Mouse (Mus musculus): Measurements from ENCODE around the gene Sec24a. TPM values are rescaled to one million over a fixed set of nuclear protein-coding genes. Genes with fewer than 3 reads are reported as not detected.

Sec24a gene
- polyA plus RNA-seq, 1 experiment from 2014 or later, result 15.8 TPM

Other genes with a start within 250 kb of the Sec24a start
- gene Phykpl, start 178.9 kb downstream of the Sec24a start, polyA plus RNA-seq (2015; fragmentation: Nextera tagmentation; extraction: Ambion mirVana), result 9.7 and 12.0 TPM in 2 replicates
- 353 and 380 TPM in 2 replicates for gene Hnrnpab, start 156.8 kb downstream of the Sec24a start, polyA plus RNA-seq (2015; fragmentation: Nextera tagmentation; extraction: Ambion mirVana)
- 91.5 and 95.2 TPM in 2 replicates for gene Nhp2, start 143.9 kb downstream of the Sec24a start, polyA plus RNA-seq (2015; fragmentation: Nextera tagmentation; extraction: Ambion mirVana)
- 83.7 and 89.3 TPM in 2 replicates for gene Rmnd5b, start 127.7 kb downstream of the Sec24a start, polyA plus RNA-seq (2015; fragmentation: Nextera tagmentation; extraction: Ambion mirVana)
- gene N4bp3, start 112.8 kb downstream of the Sec24a start, polyA plus RNA-seq (2015; fragmentation: Nextera tagmentation; extraction: Ambion mirVana), result 20.5 and 21.1 TPM in 2 replicates
- gene D930048N14Rik, start 112.7 kb downstream of the Sec24a start, polyA plus RNA-seq (2015; fragmentation: Nextera tagmentation; extraction: Ambion mirVana), result 0.91 and 0.94 TPM in 2 replicates
- 81.7 and 86.0 TPM in 2 replicates for gene 0610009B22Rik, start 74.8 kb downstream of the Sec24a start, polyA plus RNA-seq (2015; fragmentation: Nextera tagmentation; extraction: Ambion mirVana)
- gene Sar1b, start 53 bp upstream of the Sec24a start, polyA plus RNA-seq (2015; fragmentation: Nextera tagmentation; extraction: Ambion mirVana), result 172 and 174 TPM in 2 replicates
- gene Jade2, start 94.0 kb upstream of the Sec24a start, polyA plus RNA-seq (2015; fragmentation: Nextera tagmentation; extraction: Ambion mirVana), result 0.56 and 0.68 TPM in 2 replicates
- gene Cdkn2aipnl, start 204.0 kb upstream of the Sec24a start, polyA plus RNA-seq (2015; fragmentation: Nextera tagmentation; extraction: Ambion mirVana), result 120 and 121 TPM in 2 replicates
- 223 and 231 TPM in 2 replicates for gene Ube2b, start 237.1 kb upstream of the Sec24a start, polyA plus RNA-seq (2015; fragmentation: Nextera tagmentation; extraction: Ambion mirVana)
- 28.9 and 30.3 TPM in 2 replicates for gene Cdkl3, start 240.6 kb upstream of the Sec24a start, polyA plus RNA-seq (2015; fragmentation: Nextera tagmentation; extraction: Ambion mirVana)